Mouse (Mus musculus) testis, adult 2 months (tissue): ENCODE measurements around the gene Ecm1.

Experiments used
- CTCF ChIP-seq: fragments of 200-500 bp; IDR thresholded peaks from 2 replicates; pipeline ENCODE4 v1.5.1; 2012; ENCODE audit warnings: low read depth, mild to moderate bottlenecking, inconsistent platforms, low read length, moderate library complexity; ENCODE audit not compliant: control insufficient read depth, insufficient read depth, insufficient replicate concordance
- POLR2A ChIP-seq: fragments of 200-500 bp; IDR thresholded peaks from 2 replicates; pipeline ENCODE4 v1.6.1; 2012; ENCODE audit warnings: low read depth, mild to moderate bottlenecking, inconsistent platforms, low read length, moderate library complexity; ENCODE audit not compliant: control insufficient read depth

GRCm38 (mm10) chr3:95718153-95718552, 21.2 kb downstream of the Ecm1 start:
- TF ChIP-seq CTCF (no peak), POLR2A (no peak)
